Mouse (Mus musculus): ENCODE data around the gene Kcnk3.

Kcnk3 gene

DNA sequence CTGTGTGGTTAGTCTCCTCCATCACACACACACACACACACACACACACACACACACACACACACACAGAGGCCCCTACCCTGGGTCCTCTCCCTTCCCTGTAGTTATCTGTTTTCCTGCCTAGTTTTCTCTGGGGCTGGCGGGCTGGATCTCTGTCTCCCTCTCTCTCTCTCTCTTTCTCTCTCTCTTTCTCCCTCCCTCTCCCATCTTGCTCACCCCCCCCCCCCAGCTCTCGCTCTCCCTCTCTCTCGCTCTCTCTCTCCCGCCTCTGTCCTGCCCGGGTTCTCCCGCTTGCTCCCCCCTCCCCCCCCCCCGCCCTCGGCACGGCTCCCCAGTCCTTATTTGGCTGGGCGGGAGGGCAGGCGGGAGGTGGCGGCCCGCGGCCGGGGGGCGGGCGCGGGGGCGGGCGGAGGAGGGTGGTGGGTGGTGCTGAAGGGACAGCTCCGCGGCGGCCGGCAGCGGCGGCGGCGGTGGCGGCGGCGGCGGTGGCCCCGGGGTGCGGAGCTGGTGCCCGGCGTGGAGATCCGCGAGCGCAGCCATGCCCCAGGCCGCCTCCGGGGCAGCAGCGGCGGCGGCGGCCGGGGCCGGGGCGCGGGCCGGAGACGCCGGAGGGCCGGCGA is at the start of gene Kcnk3:
Gene Kcnk3, plus strand, starts transcription at position 490 of the 620 bp plus-strand sequence.
- DNase-seq (ENCODE audit: low spot score), result no peak

- DNase-seq (ENCODE audit: low spot score), result no peak
Measured at GRCm38 (mm10) chr5:30545698-30546097, 42.3 kb upstream of the Kcnk3 start, which contains the start of gene Cib4. TSS of gene Cib4 (minus strand) at chr5:30545836.

- no peak for DNase-seq (ENCODE audit: low spot score)
Measured at GRCm38 (mm10) chr5:30548681-30549080, 39.3 kb upstream of the Kcnk3 start.

DNA sequence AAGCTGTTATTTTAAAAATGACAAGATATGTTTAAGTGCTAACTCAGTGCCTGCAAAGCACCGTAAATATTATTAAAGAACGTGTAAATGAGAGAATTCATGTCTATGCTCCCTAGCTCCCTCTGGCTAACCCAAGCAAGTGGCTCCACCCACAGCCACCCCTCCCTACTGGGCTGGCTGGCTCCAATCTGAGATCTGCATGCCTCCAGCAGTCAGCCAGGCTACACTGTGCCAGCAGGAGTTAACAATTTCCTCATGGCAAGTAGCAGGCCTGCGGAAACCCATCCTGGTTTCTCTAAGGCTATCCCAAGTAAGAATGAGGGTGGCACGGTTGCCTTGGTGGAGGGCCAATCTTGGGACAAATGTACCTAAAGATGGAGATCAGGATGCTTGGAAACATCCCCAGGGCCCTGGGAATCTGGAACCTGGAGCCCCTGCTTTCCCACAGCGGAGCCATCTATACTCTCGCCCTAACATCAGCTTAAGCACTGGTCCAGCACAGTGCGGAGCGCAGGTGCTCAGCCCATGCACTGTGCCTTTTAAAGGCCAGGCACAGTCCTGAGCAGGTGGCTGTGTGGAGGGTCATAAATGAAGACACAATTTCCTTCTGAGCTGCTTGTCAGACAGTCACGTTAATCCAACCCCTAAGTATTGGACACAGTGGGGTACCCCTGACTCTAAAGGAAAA is 37.5 kb upstream of the Kcnk3 start:
- DNase-seq (ENCODE audit: low spot score), result no peak

DNA sequence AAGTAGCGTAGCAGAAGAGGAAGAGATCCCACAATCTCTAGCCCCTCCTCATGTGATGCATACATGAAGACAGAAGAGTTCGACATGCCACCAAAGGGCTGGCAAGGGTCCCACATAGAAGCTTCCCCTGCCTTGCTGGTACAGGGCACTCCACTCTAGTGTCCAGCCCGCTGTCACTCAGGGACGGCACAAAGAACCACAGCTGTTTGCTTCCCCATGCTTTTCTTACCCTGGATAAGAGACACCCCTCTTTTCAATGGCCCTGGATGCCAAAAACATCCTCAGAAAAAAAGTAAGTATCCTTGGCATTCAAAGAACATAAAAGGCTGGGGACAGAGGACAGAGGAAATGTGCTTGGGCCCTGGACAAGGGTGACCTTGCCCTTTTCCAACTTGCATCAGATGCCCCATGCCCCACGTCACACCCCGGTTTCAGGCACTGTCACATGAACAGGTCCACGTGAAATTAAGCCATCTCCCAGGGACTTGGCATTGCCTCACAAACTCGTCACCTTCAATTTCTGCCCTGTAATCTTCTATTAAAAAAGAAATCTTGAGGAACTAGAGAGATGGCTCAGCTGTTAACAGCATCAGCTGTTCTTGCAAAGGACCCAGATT is 36.8 kb upstream of the Kcnk3 start:
- no peak for DNase-seq (ENCODE audit: low spot score)

DNA sequence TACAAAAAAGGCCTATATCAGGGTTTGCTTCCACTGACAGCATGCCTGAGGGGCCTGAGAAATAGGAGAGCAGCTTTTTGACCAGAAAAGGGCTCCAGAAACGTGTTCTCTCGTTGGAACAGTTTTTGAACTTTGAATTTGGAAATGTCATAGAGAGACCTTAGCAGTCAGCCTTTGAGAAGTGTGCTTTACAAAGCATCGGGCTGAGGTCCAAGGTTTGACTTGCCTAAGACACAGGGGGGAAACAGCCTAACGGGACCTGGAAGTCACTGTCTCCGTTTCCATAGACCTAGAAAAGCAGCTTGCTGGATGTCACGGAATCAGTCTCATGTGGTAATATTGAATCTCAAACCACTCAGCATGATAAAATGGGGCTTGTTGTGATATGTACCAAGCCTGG is 36.0 kb upstream of the Kcnk3 start:
- DNase-seq (ENCODE audit: low spot score), result no peak

- DNase-seq (ENCODE audit: low spot score), result no peak
Measured at GRCm38 (mm10) chr5:30553936-30554335, 34.0 kb upstream of the Kcnk3 start.

DNA sequence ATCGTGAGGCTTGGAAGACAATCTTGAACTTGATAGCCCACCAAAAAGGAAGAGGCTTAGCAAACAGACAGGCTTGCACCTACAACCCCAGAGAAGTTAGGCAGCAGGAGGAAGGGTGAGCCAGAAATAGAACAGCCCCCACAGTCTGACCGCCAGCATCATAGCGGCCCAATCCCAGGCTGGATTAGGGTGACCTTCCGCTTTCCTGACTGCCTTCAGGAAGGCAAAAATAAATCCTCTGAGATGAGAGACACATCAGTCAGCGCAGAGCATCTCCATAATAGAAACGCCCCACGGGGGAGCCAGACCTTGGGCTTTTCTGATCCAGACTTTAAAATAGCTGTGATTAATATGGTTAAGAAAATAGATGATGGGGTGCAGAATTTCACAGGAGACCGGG is 33.0 kb upstream of the Kcnk3 start:
- DNase-seq (ENCODE audit: low spot score), result no peak

DNA sequence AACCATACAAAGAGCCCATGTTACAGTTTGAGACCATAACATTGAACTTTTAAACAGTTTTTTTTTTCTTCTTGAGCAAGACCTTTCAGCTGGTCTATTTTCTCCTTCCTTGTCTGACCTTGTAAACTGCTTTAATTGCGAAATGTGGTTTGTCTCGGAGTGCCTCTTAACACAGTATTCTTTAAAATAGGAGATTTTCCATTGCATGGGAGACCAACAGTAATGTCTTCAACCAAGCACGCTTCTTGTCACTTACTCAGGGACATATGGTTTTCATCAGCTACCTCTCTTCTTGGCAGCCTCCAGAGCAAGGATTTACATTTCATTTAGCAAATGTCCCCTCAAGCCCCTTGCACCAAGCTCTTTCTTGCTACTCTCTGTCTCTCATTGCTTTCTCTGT is 31.7 kb upstream of the Kcnk3 start:
- no peak for DNase-seq (ENCODE audit: low spot score)

GRCm38 (mm10) chr5:30559421-30559820 is 28.5 kb upstream of the Kcnk3 start:
- DNase-seq (ENCODE audit: low spot score), result no peak

DNA sequence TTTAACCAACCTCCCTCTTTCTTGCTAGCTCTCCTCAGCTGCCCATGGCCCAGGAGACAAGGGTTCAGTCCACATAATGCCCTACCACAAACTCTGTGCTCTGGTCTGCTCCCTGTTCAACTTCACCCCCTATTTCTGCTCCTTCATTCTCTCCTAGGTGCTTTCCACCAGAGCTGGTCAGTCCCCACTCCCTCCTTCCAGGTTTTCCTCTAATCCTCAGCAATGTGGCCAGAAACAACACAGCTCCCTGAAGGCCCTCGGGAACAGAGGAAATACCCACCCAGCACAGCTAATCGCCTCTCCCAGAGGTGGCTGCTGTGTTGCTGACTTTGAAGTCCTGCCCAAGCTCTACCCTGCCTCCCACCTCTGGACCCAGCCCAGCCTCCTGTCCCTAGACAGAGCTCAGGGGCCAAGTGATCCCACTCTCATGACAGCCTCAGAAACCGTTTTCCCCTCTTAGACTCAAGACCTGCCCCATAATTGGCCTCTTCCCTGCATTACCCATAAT is 27.9 kb upstream of the Kcnk3 start:
- DNase-seq (ENCODE audit: low spot score), result no peak

DNA sequence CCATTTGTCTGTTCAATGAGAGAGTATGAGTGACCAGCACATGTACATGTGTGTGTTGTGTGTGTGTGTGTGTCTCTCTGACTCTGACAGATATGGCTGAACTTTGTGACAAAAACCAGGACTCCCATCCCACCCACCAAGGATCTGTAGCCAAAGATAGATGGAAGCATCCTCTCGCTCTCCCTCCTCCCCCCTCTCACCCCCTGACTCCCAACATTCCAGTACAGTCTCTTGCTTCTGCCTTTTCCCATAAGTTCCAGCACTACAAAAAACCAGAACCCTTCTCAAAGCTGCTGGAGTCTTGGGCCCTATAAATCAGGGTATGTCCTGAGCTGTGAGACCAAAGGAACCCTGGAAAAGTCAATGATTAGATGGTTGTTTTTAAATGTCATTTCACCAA is 19.5 kb upstream of the Kcnk3 start:
- no peak for DNase-seq (ENCODE audit: low spot score)

DNA sequence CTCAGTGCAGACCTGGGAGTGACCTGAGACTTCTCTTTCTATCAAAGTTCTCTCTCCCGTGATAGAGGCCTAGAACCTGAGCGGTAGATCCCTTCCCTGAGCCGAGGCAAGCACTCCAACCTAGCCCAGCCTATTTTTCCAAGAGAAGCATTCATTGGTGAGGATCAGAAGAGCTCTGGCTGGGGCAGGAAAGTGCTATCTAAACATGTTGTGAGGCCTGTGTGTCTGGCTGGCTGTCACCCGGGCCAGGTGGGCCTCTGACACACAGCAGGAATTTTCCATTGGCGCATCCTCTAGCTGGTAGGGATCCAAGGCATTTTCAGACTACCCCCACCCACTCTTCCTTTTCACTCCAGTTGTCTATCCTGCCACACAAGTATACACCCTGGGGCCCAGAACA is 16.1 kb upstream of the Kcnk3 start:
- DNase-seq (ENCODE audit: low spot score), result no peak

- DNase-seq (ENCODE audit: low spot score), result no peak
Measured at GRCm38 (mm10) chr5:30574367-30574766, 13.6 kb upstream of the Kcnk3 start.

DNA sequence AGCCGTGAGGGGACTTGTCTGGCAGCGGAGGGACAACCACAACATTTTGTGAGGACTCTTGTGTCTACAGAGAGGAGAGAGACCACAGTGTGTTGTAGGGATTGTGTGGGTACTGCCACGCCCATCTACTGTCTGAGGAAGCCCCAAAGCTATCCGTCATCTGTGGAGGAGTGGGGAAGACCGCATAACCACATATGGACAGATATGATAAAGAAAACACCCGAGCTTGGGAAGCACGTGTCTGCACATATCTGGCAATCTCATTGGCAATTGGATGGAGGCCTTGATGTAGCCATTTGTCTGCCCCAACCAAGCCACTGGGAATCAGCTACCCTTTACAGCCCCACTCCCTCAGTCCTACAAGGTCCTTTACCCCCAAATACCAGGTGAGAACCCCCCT is 11.7 kb upstream of the Kcnk3 start:
- no peak for DNase-seq (ENCODE audit: low spot score)

DNA sequence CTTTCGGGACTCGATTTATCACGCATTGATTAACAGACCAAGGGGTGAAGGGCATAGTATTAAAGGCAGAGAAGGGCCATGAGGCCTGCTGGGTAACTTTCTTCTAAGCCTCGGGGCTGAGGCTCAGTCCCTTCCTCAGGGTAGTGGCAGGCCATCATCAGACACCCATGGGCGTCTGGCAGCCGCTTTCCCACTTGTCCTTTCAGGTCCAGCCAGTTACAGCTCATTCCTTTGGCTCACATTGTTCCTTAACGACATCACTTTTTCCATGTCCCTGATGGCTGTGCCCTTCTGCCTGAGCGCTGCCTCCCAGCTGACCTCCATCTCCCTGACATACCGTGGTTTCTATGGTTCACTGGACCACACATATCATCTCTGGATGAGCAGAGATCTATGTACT is 10.7 kb upstream of the Kcnk3 start:
- no peak for DNase-seq (ENCODE audit: low spot score)

GRCm38 (mm10) chr5:30577654-30578310 is 10.2 kb upstream of the Kcnk3 start:
- no peak for DNase-seq (ENCODE audit: low spot score)

- no peak for DNase-seq (ENCODE audit: low spot score)
Measured at GRCm38 (mm10) chr5:30578445-30579080, 9.4 kb upstream of the Kcnk3 start.

- DNase-seq (ENCODE audit: low spot score), result no peak
Measured at GRCm38 (mm10) chr5:30580725-30581124, 7.2 kb upstream of the Kcnk3 start.

GRCm38 (mm10) chr5:30582017-30582416 is 6.0 kb upstream of the Kcnk3 start:
- no peak for DNase-seq (ENCODE audit: low spot score)

GRCm38 (mm10) chr5:30586616-30587015 is 1.4 kb upstream of the Kcnk3 start:
- no peak for DNase-seq (ENCODE audit: low spot score)

DNA sequence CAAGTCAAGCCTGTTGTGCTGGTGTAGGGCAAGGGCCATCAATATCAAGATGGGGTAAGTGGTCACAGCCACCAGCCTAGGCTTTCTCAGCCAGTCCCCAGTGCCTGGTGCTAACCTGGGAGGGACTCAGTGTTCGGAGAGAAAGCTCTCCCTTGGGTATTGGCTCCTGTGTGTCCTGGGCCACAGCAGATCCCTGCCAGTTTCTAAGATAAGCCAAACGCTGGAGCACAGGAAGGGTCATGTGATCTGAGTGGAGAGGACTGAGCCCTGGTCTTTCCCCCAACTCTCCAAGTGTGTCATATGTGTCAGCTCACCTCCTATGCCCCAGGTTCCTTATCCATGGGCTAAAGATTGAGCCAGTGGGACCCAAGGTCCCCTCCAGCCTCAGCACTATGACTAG is 869 bp upstream of the Kcnk3 start:
- no peak for DNase-seq (ENCODE audit: low spot score)
